Mouse (Mus musculus): Measurements from ENCODE around the gene Rpl21. TPM values are rescaled to one million over a fixed set of nuclear protein-coding genes. Genes with fewer than 3 reads are reported as not detected.

The Rpl21 gene
- polyA plus RNA-seq (2015; fragmentation: Nextera tagmentation; extraction: Ambion mirVana), result 378 and 384 TPM in 2 replicates

GRCm38 (mm10) chr5:146832769-146833448 lies at the start of gene Rpl21:
Gene Rpl21, plus strand, starts transcription at chr5:146832890.
- ATAC-seq (ENCODE audit: low FRiP score), result peak; percentile 99
- under 1% methylated on average over 60 of the region's 60 CpGs for WGBS
- peak within 1 kb of the TSS; percentile 89 for H3K27ac ChIP-seq
- peaks cover 35% of the 10 kb centered on the region for H3K36me3 ChIP-seq
- no peaks in the 10 kb centered on the region for H3K27me3 ChIP-seq
- H3K9ac ChIP-seq, result peak within 1 kb of the TSS; percentile 94
- peak within 1 kb of the TSS; percentile 82 for H3K4me2 ChIP-seq
- H3K4me3 ChIP-seq, result peak within 1 kb of the TSS; percentile 91
- H3K9me3 ChIP-seq, result no peaks in the 10 kb centered on the region
- peaks cover 29% of the 10 kb centered on the region for H3K4me1 ChIP-seq (replicated peaks)

GRCm38 (mm10) chr5:146783300-146783699 lies 49.4 kb upstream of the Rpl21 start:
- Histone ChIP-seq H3K9me3 (no peaks in the 10 kb centered on the region), H3K9ac (no peak overlapping the region), H3K36me3 (peaks cover 6% of the 10 kb centered on the region; the same call in 1 of the 2 replicates), H3K4me3 (no peak overlapping the region), H3K4me1 (replicated peaks) (peaks cover 14% of the 10 kb centered on the region), H3K27ac (no peak overlapping the region), H3K4me2 (no peak overlapping the region), H3K27me3 (no peaks in the 10 kb centered on the region)
- 90% methylated on average over 10 of the region's 10 CpGs for WGBS
- ATAC-seq (ENCODE audit: low FRiP score), result no peak

- no peak overlapping the region for H3K4me3 ChIP-seq
- ATAC-seq (ENCODE audit: low FRiP score), result no peak
- H3K9me3 ChIP-seq, result no peaks in the 10 kb centered on the region
- 96% methylated on average over 10 of the region's 10 CpGs for WGBS
- no peaks in the 10 kb centered on the region for H3K27me3 ChIP-seq
- H3K27ac ChIP-seq, result no peak overlapping the region
- no peak overlapping the region for H3K9ac ChIP-seq
- no peak overlapping the region for H3K4me2 ChIP-seq
- H3K36me3 ChIP-seq, result peaks cover 6% of the 10 kb centered on the region; the same call in 1 of the 2 replicates
- H3K4me1 ChIP-seq (replicated peaks), result peaks cover 18% of the 10 kb centered on the region
These were observed 48.8 kb upstream of the Rpl21 start for GRCm38 (mm10) chr5:146783891-146784290.

- Histone ChIP-seq H3K36me3 (peaks cover 6% of the 10 kb centered on the region; the same call in 1 of the 2 replicates), H3K9ac (no peak overlapping the region), H3K4me2 (no peak overlapping the region), H3K27ac (no peak overlapping the region), H3K4me1 (replicated peaks) (peaks cover 36% of the 10 kb centered on the region), H3K4me3 (no peak overlapping the region), H3K9me3 (no peaks in the 10 kb centered on the region), H3K27me3 (no peaks in the 10 kb centered on the region)
- ATAC-seq (ENCODE audit: low FRiP score), result no peak
- WGBS, result 84% methylated on average over 8 of the region's 8 CpGs
These were observed 46.6 kb upstream of the Rpl21 start for GRCm38 (mm10) chr5:146786123-146786522.

GRCm38 (mm10) chr5:146789413-146789812 lies 43.3 kb upstream of the Rpl21 start:
- Histone ChIP-seq H3K9ac (no peak overlapping the region), H3K4me3 (no peak overlapping the region), H3K27ac (no peak overlapping the region), H3K9me3 (no peaks in the 10 kb centered on the region), H3K4me2 (no peak overlapping the region), H3K36me3 (0 out of 2 replicates have a peak, but pooled peaks cover 3% of the 10 kb centered on the region), H3K4me1 (replicated peaks) (peaks cover 54% of the 10 kb centered on the region), H3K27me3 (no peaks in the 10 kb centered on the region)
- ATAC-seq (ENCODE audit: low FRiP score), result no peak
- 82% methylated on average over 9 of the region's 9 CpGs for WGBS

- H3K4me1 ChIP-seq (replicated peaks), result peaks cover 51% of the 10 kb centered on the region
- WGBS, result 80% methylated on average over 8 of the region's 8 CpGs
- 0 out of 2 replicates have a peak, but pooled peaks cover 3% of the 10 kb centered on the region for H3K36me3 ChIP-seq
- H3K9me3 ChIP-seq, result no peaks in the 10 kb centered on the region
- no peak overlapping the region for H3K27ac ChIP-seq
- H3K4me3 ChIP-seq, result no peak overlapping the region
- H3K4me2 ChIP-seq, result 0 out of 2 replicates have a peak overlapping the region, but pooled peaks have one; percentile 10
- no peaks in the 10 kb centered on the region for H3K27me3 ChIP-seq
- peak overlapping the region; percentile 14; the same call in 1 of the 2 replicates for H3K9ac ChIP-seq
- ATAC-seq (ENCODE audit: low FRiP score), result no peak
These were observed 41.7 kb upstream of the Rpl21 start for GRCm38 (mm10) chr5:146790944-146791343.

GRCm38 (mm10) chr5:146792140-146792791 lies 40.4 kb upstream of the Rpl21 start:
- H3K36me3 ChIP-seq, result 0 out of 2 replicates have a peak, but pooled peaks cover under 1% of the 10 kb centered on the region
- H3K27ac ChIP-seq, result no peak overlapping the region
- 0 out of 2 replicates have a peak overlapping the region, but pooled peaks have one; percentile 97 for H3K9ac ChIP-seq
- no peak overlapping the region for H3K4me3 ChIP-seq
- WGBS, result 82% methylated on average over 7 of the region's 7 CpGs
- H3K27me3 ChIP-seq, result no peaks in the 10 kb centered on the region
- no peak for ATAC-seq (ENCODE audit: low FRiP score)
- H3K4me1 ChIP-seq (replicated peaks), result peaks cover 51% of the 10 kb centered on the region
- peak overlapping the region; percentile 86 for H3K4me2 ChIP-seq
- H3K9me3 ChIP-seq, result no peaks in the 10 kb centered on the region

- peak overlapping the region; percentile 93 for H3K27ac ChIP-seq
- WGBS, result 5% methylated on average over 18 of the region's 18 CpGs
- no peaks in the 10 kb centered on the region for H3K36me3 ChIP-seq
- H3K4me2 ChIP-seq, result peak overlapping the region; percentile 86
- no peaks in the 10 kb centered on the region for H3K9me3 ChIP-seq
- H3K27me3 ChIP-seq, result no peaks in the 10 kb centered on the region
- peak overlapping the region; percentile 97 for H3K9ac ChIP-seq
- no peak for ATAC-seq (ENCODE audit: low FRiP score)
- H3K4me3 ChIP-seq, result peak overlapping the region; percentile 98
- peaks cover 46% of the 10 kb centered on the region for H3K4me1 ChIP-seq (replicated peaks)
These were observed 39.0 kb upstream of the Rpl21 start for GRCm38 (mm10) chr5:146793630-146794083.

GRCm38 (mm10) chr5:146794084-146794852 lies 38.4 kb upstream of the Rpl21 start:
- peak; percentile 75 for ATAC-seq (ENCODE audit: low FRiP score)
- Histone ChIP-seq H3K27ac (peak overlapping the region; percentile 93), H3K4me1 (replicated peaks) (peaks cover 43% of the 10 kb centered on the region), H3K4me3 (peak overlapping the region; percentile 98), H3K36me3 (no peaks in the 10 kb centered on the region), H3K9ac (peak overlapping the region; percentile 97), H3K9me3 (no peaks in the 10 kb centered on the region), H3K4me2 (peak overlapping the region; percentile 86), H3K27me3 (no peaks in the 10 kb centered on the region)
- WGBS, result under 1% methylated on average over 72 of the region's 83 CpGs

- H3K4me3 ChIP-seq, result peak within 1 kb of the TSS; percentile 98
- no peaks in the 10 kb centered on the region for H3K27me3 ChIP-seq
- no peaks in the 10 kb centered on the region for H3K36me3 ChIP-seq
- no peaks in the 10 kb centered on the region for H3K9me3 ChIP-seq
- H3K4me2 ChIP-seq, result peak within 1 kb of the TSS; percentile 86
- peak; percentile 95 for ATAC-seq (ENCODE audit: low FRiP score)
- peaks cover 37% of the 10 kb centered on the region for H3K4me1 ChIP-seq (replicated peaks)
- H3K9ac ChIP-seq, result peak within 1 kb of the TSS; percentile 97
- WGBS, result under 1% methylated on average over 34 of the region's 51 CpGs
- H3K27ac ChIP-seq, result peak within 1 kb of the TSS; percentile 93
These were observed 37.8 kb upstream of the Rpl21 start, which contains the start of gene Usp12 for GRCm38 (mm10) chr5:146794853-146795252. Gene Usp12, minus strand, starts transcription at chr5:146795006.

- no peak overlapping the region for H3K27ac ChIP-seq
These were observed 37.0 kb upstream of the Rpl21 start for GRCm38 (mm10) chr5:146795728-146796127.

GRCm38 (mm10) chr5:146798031-146798430 lies 34.7 kb upstream of the Rpl21 start:
- WGBS, result 41% methylated on average over 9 of the region's 9 CpGs
- Histone ChIP-seq H3K9me3 (peaks cover 10% of the 10 kb centered on the region; the same call in 1 of the 2 replicates), H3K27ac (no peak overlapping the region), H3K9ac (no peak overlapping the region), H3K36me3 (no peaks in the 10 kb centered on the region), H3K4me3 (no peak overlapping the region), H3K4me1 (replicated peaks) (peaks cover 9% of the 10 kb centered on the region), H3K4me2 (no peak overlapping the region), H3K27me3 (no peaks in the 10 kb centered on the region)
- ATAC-seq (ENCODE audit: low FRiP score), result no peak

More at GRCm38 (mm10) chr5:146795728-146796127, 37.0 kb upstream of the Rpl21 start:
- H3K9me3 ChIP-seq, result no peaks in the 10 kb centered on the region
- no peak for ATAC-seq (ENCODE audit: low FRiP score)
- H3K9ac ChIP-seq, result no peak overlapping the region
- no peak overlapping the region for H3K4me3 ChIP-seq
- no peaks in the 10 kb centered on the region for H3K27me3 ChIP-seq
- H3K4me2 ChIP-seq, result no peak overlapping the region
- peaks cover 31% of the 10 kb centered on the region for H3K4me1 ChIP-seq (replicated peaks)
- 76% methylated on average over 13 of the region's 13 CpGs for WGBS
- no peaks in the 10 kb centered on the region for H3K36me3 ChIP-seq

Measured in hindbrain, embryonic 13.5 days (tissue).